Mouse (Mus musculus): ENCODE data around the gene Crat. TPM values are rescaled to one million over a fixed set of nuclear protein-coding genes. Genes with fewer than 3 reads are reported as not detected.

The Crat gene
- polyA plus RNA-seq, 1 experiment, result 53.9 TPM

DNA sequence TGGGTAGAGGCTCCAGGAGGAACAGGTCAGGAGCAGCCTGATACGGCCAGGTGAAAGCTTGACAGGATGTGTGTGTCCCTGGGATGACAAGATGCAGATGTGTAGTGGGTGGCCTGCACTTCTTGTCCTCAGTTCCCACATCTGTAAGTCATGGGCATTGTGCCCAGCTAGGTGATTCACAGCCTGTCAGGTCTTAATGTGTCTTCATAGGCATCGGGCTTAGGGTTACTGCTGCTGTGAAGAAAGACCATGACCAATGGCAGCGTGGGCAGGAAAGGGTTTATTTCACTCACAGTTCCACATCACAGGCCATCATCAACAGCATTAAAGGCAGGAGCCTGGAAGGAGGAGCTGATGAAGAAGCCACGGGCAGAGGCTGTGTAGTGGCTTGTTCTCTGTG, 30.0 kb downstream of the Crat start:
- Histone ChIP-seq H3K27ac (ENCODE audit: insufficient read depth, low read length) (no peak overlapping the region), H3K27me3 (ENCODE audit: control insufficient read depth, insufficient read depth, low read length) (no peaks in the 10 kb centered on the region), H3K4me1 (ENCODE audit: control insufficient read depth, insufficient read depth, insufficient read length) (no peaks in the 10 kb centered on the region), H3K4me3 (ENCODE audit: extremely low read depth, insufficient read depth, insufficient read length) (no peak overlapping the region), H3K36me3 (ENCODE audit: control insufficient read depth, insufficient read depth, low read length) (peaks cover 6% of the 10 kb centered on the region; the same call in 1 of the 2 replicates)
- TF ChIP-seq CTCF (IDR thresholded peaks at IDR 0.05; ENCODE audit: extremely low read depth, insufficient read depth, insufficient read length, insufficient replicate concordance), result no peak
- no peak for TF ChIP-seq POLR2A (IDR thresholded peaks at IDR 0.05; ENCODE audit: low read depth, low read length)
- 79% methylated on average over 4 of the region's 4 CpGs for WGBS
- no peak for DNase-seq (ENCODE audit: low read depth in 1 of 2, low spot score in 2 of 2)

- Histone ChIP-seq H3K4me3 (ENCODE audit: extremely low read depth, insufficient read depth, insufficient read length) (no peak overlapping the region), H3K27me3 (ENCODE audit: control insufficient read depth, insufficient read depth, low read length) (no peaks in the 10 kb centered on the region), H3K36me3 (ENCODE audit: control insufficient read depth, insufficient read depth, low read length) (peaks cover 6% of the 10 kb centered on the region; the same call in 1 of the 2 replicates), H3K4me1 (ENCODE audit: control insufficient read depth, insufficient read depth, insufficient read length) (no peaks in the 10 kb centered on the region), H3K27ac (ENCODE audit: insufficient read depth, low read length) (no peak overlapping the region)
- TF ChIP-seq POLR2A (IDR thresholded peaks at IDR 0.05; ENCODE audit: low read depth, low read length) (no peak), CTCF (IDR thresholded peaks at IDR 0.05; ENCODE audit: extremely low read depth, insufficient read depth, insufficient read length, insufficient replicate concordance) (no peak)
- 19% methylated on average over 5 of the region's 5 CpGs for WGBS
- DNase-seq (ENCODE audit: low read depth in 1 of 2, low spot score in 2 of 2), result no peak
Observed at GRCm38 (mm10) chr2:30384814-30385213, 30.8 kb downstream of the Crat start.

GRCm38 (mm10) chr2:30381377-30381725, 34.3 kb downstream of the Crat start:
- no peak overlapping the region for H3K27ac ChIP-seq (ENCODE audit: insufficient read depth, low read length)
- H3K4me1 ChIP-seq (ENCODE audit: control insufficient read depth, insufficient read depth, insufficient read length), result no peaks in the 10 kb centered on the region
- no peaks in the 10 kb centered on the region for H3K27me3 ChIP-seq (ENCODE audit: control insufficient read depth, insufficient read depth, low read length)
- H3K36me3 ChIP-seq (ENCODE audit: control insufficient read depth, insufficient read depth, low read length), result peaks cover 12% of the 10 kb centered on the region
- TF ChIP-seq POLR2A (IDR thresholded peaks at IDR 0.05; ENCODE audit: low read depth, low read length) (no peak), CTCF (IDR thresholded peaks at IDR 0.05; ENCODE audit: extremely low read depth, insufficient read depth, insufficient read length, insufficient replicate concordance) (no peak)
- DNase-seq (ENCODE audit: low read depth in 1 of 2, low spot score in 2 of 2), result no peak
- WGBS, result 83% methylated on average over 4 of the region's 4 CpGs
- no peak overlapping the region for H3K4me3 ChIP-seq (ENCODE audit: extremely low read depth, insufficient read depth, insufficient read length)

DNA sequence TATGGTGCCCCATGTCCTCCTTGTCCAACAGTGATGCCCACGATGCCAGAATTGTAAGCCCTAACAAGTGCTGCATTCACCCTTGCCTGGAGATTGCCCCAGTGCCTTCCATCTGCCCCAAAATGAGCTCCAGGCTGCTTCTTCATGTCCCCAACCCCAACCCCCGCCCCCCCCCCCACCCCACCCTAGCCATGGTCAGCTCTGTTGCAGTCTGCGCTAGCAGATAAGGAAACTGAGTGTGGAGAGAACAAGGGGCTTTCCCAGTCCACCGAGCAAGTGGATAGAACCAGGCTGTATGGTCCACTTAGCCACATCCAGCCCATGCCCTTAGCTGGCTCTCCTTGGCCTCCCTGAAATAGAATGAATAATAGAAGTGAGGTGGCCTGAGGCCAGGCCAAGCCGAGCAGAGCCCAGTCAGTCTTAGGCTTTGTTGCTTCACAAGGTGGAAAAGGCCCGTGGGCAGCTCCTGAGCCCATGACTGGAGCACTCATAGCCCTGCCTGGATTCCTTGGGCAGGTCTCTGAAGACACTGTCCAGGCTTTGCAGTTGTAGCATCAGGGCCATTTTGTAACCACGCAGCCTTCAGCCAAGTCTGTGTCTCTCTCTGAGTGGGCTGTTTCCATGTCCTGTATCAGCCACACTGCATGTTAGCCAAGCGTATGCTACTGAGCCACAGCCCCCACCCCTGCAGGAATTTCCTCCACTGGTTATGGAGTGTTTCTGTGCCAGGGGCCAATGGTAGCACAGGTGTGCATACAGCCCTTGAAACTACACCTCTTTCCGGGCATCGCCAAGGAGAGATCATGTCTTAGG, 34.8 kb downstream of the Crat start:
- no peaks in the 10 kb centered on the region for H3K27me3 ChIP-seq (ENCODE audit: control insufficient read depth, insufficient read depth, low read length)
- H3K36me3 ChIP-seq (ENCODE audit: control insufficient read depth, insufficient read depth, low read length), result peaks cover 14% of the 10 kb centered on the region
- no peak for TF ChIP-seq POLR2A (IDR thresholded peaks at IDR 0.05; ENCODE audit: low read depth, low read length)
- TF ChIP-seq CTCF (IDR thresholded peaks at IDR 0.05; ENCODE audit: extremely low read depth, insufficient read depth, insufficient read length, insufficient replicate concordance), result no peak
- DNase-seq (ENCODE audit: low read depth in 1 of 2, low spot score in 2 of 2), result no peak
- H3K4me3 ChIP-seq (ENCODE audit: extremely low read depth, insufficient read depth, insufficient read length), result no peak overlapping the region
- WGBS, result 86% methylated on average over 10 of the region's 10 CpGs
- no peak overlapping the region for H3K27ac ChIP-seq (ENCODE audit: insufficient read depth, low read length)
- H3K4me1 ChIP-seq (ENCODE audit: control insufficient read depth, insufficient read depth, insufficient read length), result no peaks in the 10 kb centered on the region

DNA sequence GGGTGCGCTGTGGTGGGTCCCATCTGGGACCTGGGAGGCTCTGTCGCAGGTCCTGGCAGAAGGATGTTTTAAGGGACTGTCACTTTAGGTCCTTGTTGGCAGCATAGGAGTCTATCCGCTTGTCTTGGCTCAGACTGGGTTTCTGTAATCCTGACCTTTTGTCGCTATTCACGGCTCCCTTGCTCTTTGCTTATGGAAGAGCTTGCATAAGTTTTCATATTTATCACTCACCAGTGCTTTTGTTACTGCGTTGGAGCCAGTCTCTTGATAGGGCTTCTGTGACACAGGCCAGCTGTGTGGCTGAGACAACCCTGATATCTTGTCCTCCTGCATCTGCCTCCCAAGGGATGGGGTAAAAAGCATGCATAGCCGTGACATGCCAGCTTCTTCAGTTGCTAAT, 36.3 kb downstream of the Crat start:
- Histone ChIP-seq H3K27ac (ENCODE audit: insufficient read depth, low read length) (no peak overlapping the region), H3K36me3 (ENCODE audit: control insufficient read depth, insufficient read depth, low read length) (peaks cover 15% of the 10 kb centered on the region), H3K4me1 (ENCODE audit: control insufficient read depth, insufficient read depth, insufficient read length) (no peaks in the 10 kb centered on the region), H3K4me3 (ENCODE audit: extremely low read depth, insufficient read depth, insufficient read length) (no peak overlapping the region), H3K27me3 (ENCODE audit: control insufficient read depth, insufficient read depth, low read length) (no peaks in the 10 kb centered on the region)
- WGBS, result 87% methylated on average over 7 of the region's 7 CpGs
- TF ChIP-seq POLR2A (IDR thresholded peaks at IDR 0.05; ENCODE audit: low read depth, low read length), result no peak
- no peak for TF ChIP-seq CTCF (IDR thresholded peaks at IDR 0.05; ENCODE audit: extremely low read depth, insufficient read depth, insufficient read length, insufficient replicate concordance)
- DNase-seq (ENCODE audit: low read depth in 1 of 2, low spot score in 2 of 2), result no peak

DNA sequence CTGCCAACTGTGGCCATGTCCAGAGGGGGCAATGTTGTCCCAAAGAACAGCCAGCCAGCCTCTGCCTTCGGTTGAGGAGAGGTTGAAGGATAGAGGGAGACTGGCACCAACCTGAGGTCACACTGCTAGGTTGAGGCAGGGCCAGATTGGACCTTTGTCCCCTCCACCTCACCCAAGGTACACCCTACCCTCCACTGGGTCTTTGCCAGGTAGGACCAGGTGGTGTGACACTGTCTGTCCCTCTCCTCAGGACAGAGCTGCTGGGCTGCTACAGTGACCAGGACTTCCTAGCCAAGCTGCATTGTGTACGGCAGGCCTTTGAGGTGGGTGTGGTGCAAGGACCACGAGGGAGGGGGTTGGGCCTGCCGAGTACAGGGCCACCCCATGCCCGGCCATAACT, 37.9 kb downstream of the Crat start:
- H3K36me3 ChIP-seq (ENCODE audit: control insufficient read depth, insufficient read depth, low read length), result peaks cover 18% of the 10 kb centered on the region
- no peaks in the 10 kb centered on the region for H3K27me3 ChIP-seq (ENCODE audit: control insufficient read depth, insufficient read depth, low read length)
- 87% methylated on average over 5 of the region's 5 CpGs for WGBS
- H3K4me1 ChIP-seq (ENCODE audit: control insufficient read depth, insufficient read depth, insufficient read length), result no peaks in the 10 kb centered on the region
- no peak overlapping the region for H3K4me3 ChIP-seq (ENCODE audit: extremely low read depth, insufficient read depth, insufficient read length)
- DNase-seq (ENCODE audit: low read depth in 1 of 2, low spot score in 2 of 2), result no peak
- H3K27ac ChIP-seq (ENCODE audit: insufficient read depth, low read length), result no peak overlapping the region
- TF ChIP-seq CTCF (IDR thresholded peaks at IDR 0.05; ENCODE audit: extremely low read depth, insufficient read depth, insufficient read length, insufficient replicate concordance) (no peak), POLR2A (IDR thresholded peaks at IDR 0.05; ENCODE audit: low read depth, low read length) (no peak)

DNA sequence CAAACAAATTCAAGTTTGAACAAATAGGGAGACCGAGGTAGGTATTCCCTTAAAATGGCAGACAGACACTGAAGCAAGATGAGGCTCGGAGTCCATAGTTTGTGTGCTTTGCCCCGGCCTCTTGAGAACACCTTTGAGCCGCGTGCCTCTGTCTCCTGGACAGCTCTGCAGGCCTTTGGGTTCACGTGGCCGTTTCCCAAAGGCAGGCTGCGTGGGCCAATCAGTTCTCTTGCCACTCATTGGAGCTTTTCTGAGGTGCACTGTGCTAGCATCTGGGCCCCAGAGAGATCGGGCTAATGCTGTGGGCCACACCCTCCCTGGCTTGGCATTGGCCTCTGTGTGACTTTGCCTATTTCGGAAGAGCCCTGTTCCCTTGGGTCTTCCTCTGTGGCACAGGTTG, 39.7 kb downstream of the Crat start:
- Histone ChIP-seq H3K36me3 (ENCODE audit: control insufficient read depth, insufficient read depth, low read length) (peaks cover 14% of the 10 kb centered on the region), H3K27me3 (ENCODE audit: control insufficient read depth, insufficient read depth, low read length) (no peaks in the 10 kb centered on the region), H3K27ac (ENCODE audit: insufficient read depth, low read length) (no peak overlapping the region), H3K4me3 (ENCODE audit: extremely low read depth, insufficient read depth, insufficient read length) (no peak overlapping the region), H3K4me1 (ENCODE audit: control insufficient read depth, insufficient read depth, insufficient read length) (no peaks in the 10 kb centered on the region)
- DNase-seq (ENCODE audit: low read depth in 1 of 2, low spot score in 2 of 2), result no peak
- TF ChIP-seq CTCF (IDR thresholded peaks at IDR 0.05; ENCODE audit: extremely low read depth, insufficient read depth, insufficient read length, insufficient replicate concordance) (no peak), POLR2A (IDR thresholded peaks at IDR 0.05; ENCODE audit: low read depth, low read length) (no peak)
- WGBS, result 95% methylated on average over 10 of the region's 10 CpGs

All from spleen, adult 2 months (tissue).